In the genomic region with DNA sequence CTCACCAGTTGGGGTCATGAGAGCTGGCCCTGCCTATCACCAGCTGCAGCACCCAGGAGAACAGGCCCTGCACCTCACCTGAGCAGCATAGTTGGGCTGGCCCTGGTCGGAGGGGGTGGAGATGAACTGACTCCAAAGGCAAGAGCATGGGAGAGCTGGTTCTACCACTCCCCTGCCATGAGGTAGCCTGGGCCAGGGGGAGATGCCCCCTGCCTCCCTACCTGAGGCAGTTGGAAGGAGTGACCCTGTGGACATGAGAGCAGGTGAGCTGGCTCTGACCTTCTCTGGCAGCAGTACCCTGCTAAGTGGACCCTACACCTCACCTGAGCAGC, we compare ENCODE assay signal across 9 mouse cellular contexts. TPM values are rescaled to one million over a fixed set of nuclear protein-coding genes. Genes with fewer than 3 reads are reported as not detected.
A peak's percentile ranks its signal among the peaks of the same experiment; 100 is the strongest.
DNase-seq lines count a peak whose midpoint lies in the region; ATAC-seq lines count a peak whose summit lies in the region.
"Had no signal": no experiment of that assay in that cellular context is flagged by ENCODE, and none has a peak within 500 bp of the region (broad histone marks: within the 10 kb centered on the region; RNA-seq: fewer than 3 reads in every experiment).

No protein-coding gene starts in this region.

- H3K36me3 ChIP-seq in kidney, embryonic 15.5 days: no peaks in the 10 kb centered on the region
- no peaks in the 10 kb centered on the region for H3K36me3 ChIP-seq in embryonic facial prominence, embryonic 12.5 days
- peaks cover 4% of the 10 kb centered on the region; the same call in 1 of the 2 replicates for H3K36me3 ChIP-seq in embryonic facial prominence, embryonic 13.5 days
- H3K36me3 ChIP-seq in midbrain, embryonic 13.5 days: peaks cover 3% of the 10 kb centered on the region; the same call in 1 of the 2 replicates

- H3K9ac ChIP-seq in kidney, embryonic 15.5 days: no peak overlapping the region
- H3K9ac ChIP-seq in embryonic facial prominence, embryonic 12.5 days: no peak overlapping the region
- H3K9ac ChIP-seq in embryonic facial prominence, embryonic 13.5 days: no peak overlapping the region
- no peak overlapping the region for H3K9ac ChIP-seq in midbrain, embryonic 13.5 days (replicated peaks)

- WGBS in kidney, embryonic 15.5 days: 90% methylated on average over 1 of the region's 1 CpGs
- WGBS in embryonic facial prominence, embryonic 12.5 days: 83% methylated on average over 1 of the region's 1 CpGs
- 55% methylated on average over 1 of the region's 1 CpGs for WGBS in embryonic facial prominence, embryonic 13.5 days
- WGBS in midbrain, embryonic 13.5 days: 86% methylated on average over 1 of the region's 1 CpGs

- no peak overlapping the region for H3K4me3 ChIP-seq in kidney, embryonic 15.5 days (replicated peaks)
- no peak overlapping the region for H3K4me3 ChIP-seq in embryonic facial prominence, embryonic 12.5 days
- H3K4me3 ChIP-seq in embryonic facial prominence, embryonic 13.5 days: no peak overlapping the region
- H3K4me3 ChIP-seq in midbrain, embryonic 13.5 days (replicated peaks): no peak overlapping the region

- H3K4me1 ChIP-seq in kidney, embryonic 15.5 days: no peaks in the 10 kb centered on the region
- no peaks in the 10 kb centered on the region for H3K4me1 ChIP-seq in embryonic facial prominence, embryonic 12.5 days
- no peaks in the 10 kb centered on the region for H3K4me1 ChIP-seq in embryonic facial prominence, embryonic 13.5 days
- no peaks in the 10 kb centered on the region for H3K4me1 ChIP-seq in midbrain, embryonic 13.5 days (replicated peaks)

- peak; percentile 55; the same call in 1 of the 2 replicates for ATAC-seq in kidney, embryonic 15.5 days (replicated peaks; ENCODE audit: low FRiP score)
- ATAC-seq in embryonic facial prominence, embryonic 12.5 days (ENCODE audit: insufficient number of reproducible peaks, insufficient read depth, low FRiP score, low TSS enrichment): peak; percentile 52; the same call in 1 of the 2 replicates
- peak; percentile 48; the same call in 1 of the 2 replicates for ATAC-seq in embryonic facial prominence, embryonic 13.5 days (ENCODE audit: insufficient number of reproducible peaks, insufficient read depth, low FRiP score, low TSS enrichment, low read depth)
- peak; percentile 48; the same call in 1 of the 2 replicates for ATAC-seq in midbrain, embryonic 13.5 days

- H3K27ac ChIP-seq in kidney, embryonic 15.5 days: no peak overlapping the region
- H3K27ac ChIP-seq in embryonic facial prominence, embryonic 12.5 days: no peak overlapping the region
- H3K27ac ChIP-seq in embryonic facial prominence, embryonic 13.5 days: no peak overlapping the region
- no peak overlapping the region for H3K27ac ChIP-seq in midbrain, embryonic 13.5 days

- no peak for DNase-seq in kidney, adult 9 months
- no peak for DNase-seq in spleen, adult 18-20 months
- no peak for DNase-seq in embryo, embryonic 11 days
- DNase-seq: kidney, adult 18-20 months; lung, postnatal 10 days had no signal

- H3K27me3 ChIP-seq in kidney, embryonic 15.5 days: no peaks in the 10 kb centered on the region
- no peaks in the 10 kb centered on the region for H3K27me3 ChIP-seq in embryonic facial prominence, embryonic 12.5 days
- no peaks in the 10 kb centered on the region for H3K27me3 ChIP-seq in embryonic facial prominence, embryonic 13.5 days
- H3K27me3 ChIP-seq in midbrain, embryonic 13.5 days: no peaks in the 10 kb centered on the region

- no peaks in the 10 kb centered on the region for H3K9me3 ChIP-seq in kidney, embryonic 15.5 days (replicated peaks)
- no peaks in the 10 kb centered on the region for H3K9me3 ChIP-seq in embryonic facial prominence, embryonic 12.5 days
- H3K9me3 ChIP-seq in embryonic facial prominence, embryonic 13.5 days: no peaks in the 10 kb centered on the region
- H3K9me3 ChIP-seq in midbrain, embryonic 13.5 days: no peaks in the 10 kb centered on the region

- no peak overlapping the region for H3K4me2 ChIP-seq in kidney, embryonic 15.5 days
- no peak overlapping the region for H3K4me2 ChIP-seq in embryonic facial prominence, embryonic 12.5 days (replicated peaks)
- no peak overlapping the region for H3K4me2 ChIP-seq in embryonic facial prominence, embryonic 13.5 days
- no peak overlapping the region for H3K4me2 ChIP-seq in midbrain, embryonic 13.5 days (replicated peaks)

RNA-seq across cellular contexts. Expression of gene Abhd12, which starts 19.8 kb away (rescaled TPM):
- 62.3 and 63.5 TPM in 2 replicates for polyA plus RNA-seq in kidney, embryonic 15.5 days (2015; fragmentation: Nextera tagmentation; extraction: Ambion mirVana)
- polyA plus RNA-seq in embryonic facial prominence, embryonic 12.5 days (2016; fragmentation: Nextera tagmentation; extraction: Ambion mirVana): 66.3 and 67.7 TPM in 2 replicates
- polyA plus RNA-seq in embryonic facial prominence, embryonic 13.5 days (2015; fragmentation: Nextera tagmentation; extraction: Ambion mirVana): 68.2 and 69.5 TPM in 2 replicates
- 77.6 and 84.8 TPM in 2 replicates for polyA plus RNA-seq in midbrain, embryonic 13.5 days (2015; fragmentation: Nextera tagmentation; extraction: Ambion mirVana)

RNA-seq across cellular contexts. Expression of gene Gins1, which starts 20.5 kb away (rescaled TPM):
- 49.3 TPM in 2 replicates for polyA plus RNA-seq in kidney, embryonic 15.5 days (2015; fragmentation: Nextera tagmentation; extraction: Ambion mirVana)
- polyA plus RNA-seq in embryonic facial prominence, embryonic 12.5 days (2016; fragmentation: Nextera tagmentation; extraction: Ambion mirVana): 58.9 and 59.1 TPM in 2 replicates
- polyA plus RNA-seq in embryonic facial prominence, embryonic 13.5 days (2015; fragmentation: Nextera tagmentation; extraction: Ambion mirVana): 52.2 and 54.9 TPM in 2 replicates
- polyA plus RNA-seq in midbrain, embryonic 13.5 days (2015; fragmentation: Nextera tagmentation; extraction: Ambion mirVana): 31.8 and 33.5 TPM in 2 replicates
